Mouse (Mus musculus) lung, postnatal 0 days (tissue): Measurements from ENCODE around the gene Mrps11.

Source experiments
- CTCF ChIP-seq: IDR thresholded peaks from 2 replicates; pipeline ENCODE4 v1.5.1; 2016; ENCODE audit warnings: antibody characterized with exemption, mild to moderate bottlenecking
- EP300 ChIP-seq: IDR thresholded peaks from 2 replicates; pipeline ENCODE4 v1.6.1; 2016; ENCODE audit warnings: antibody characterized with exemption, mild to moderate bottlenecking, control low read depth

GRCm38 (mm10) chr7:78753752-78754457 lies 29.0 kb upstream of the Mrps11 start:
- TF ChIP-seq CTCF (no peak), EP300 (no peak)
